Mouse (Mus musculus): ENCODE results near the gene Arvcf.

GRCm38 (mm10) chr16:18386451-18386850, 38.5 kb downstream of the Arvcf start:
- TF ChIP-seq CTCF (IDR thresholded peaks at IDR 0.05) (no peak), POLR2A (IDR thresholded peaks at IDR 0.05; ENCODE audit: insufficient read depth, low read depth, low read length) (no peak), EP300 (IDR thresholded peaks at IDR 0.05; ENCODE audit: insufficient read depth, low read depth, low read length) (no peak)
